Mouse (Mus musculus) midbrain, postnatal 0 days (tissue): ENCODE measurements around the gene Rundc1. TPM values are rescaled to one million over a fixed set of nuclear protein-coding genes. Genes with fewer than 3 reads are reported as not detected.
A peak's percentile ranks its signal among the peaks of the same experiment; 100 is the strongest.
"Not testable (repeated sequence)": the region's sequence is repeated elsewhere in the genome, so short reads cannot be mapped to it uniquely, and the experiment has no call there.

Experiments used
- ATAC-seq: fragments of 200-750 bp; cut with Nextera tagmentation; 2 replicates; pipeline ENCODE4 v1.8.0; 2017; ENCODE audit warnings: moderate number of reproducible peaks, mild to moderate bottlenecking, moderate TSS enrichment, moderate library complexity; ENCODE audit not compliant: low FRiP score
- DNase-seq: peaks from one replicate; pipeline ENCODE4 v3.0.0-alpha.2; 2015; ENCODE audit warnings: low spot score
- H3K27ac ChIP-seq: fragments of 300-500 bp; sonication (generic); 2 replicates; pipeline ENCODE4 v1.5.1; 2014; ENCODE audit warnings: low read depth, mild to moderate bottlenecking, low read length, mixed read lengths
- H3K27me3 ChIP-seq: fragments of 300-500 bp; sonication (generic); 2 replicates; pipeline ENCODE4 v1.6.1; 2014; ENCODE audit warnings: low read length, control low read depth, mixed read lengths; ENCODE audit not compliant: insufficient read depth
- H3K36me3 ChIP-seq: fragments of 300-500 bp; sonication (generic); 2 replicates; pipeline ENCODE4 v1.6.1; 2014; ENCODE audit warnings: low read length, control low read depth, mixed read lengths; ENCODE audit not compliant: insufficient read depth
- H3K4me1 ChIP-seq: fragments of 300-500 bp; sonication (generic); 2 replicates; pipeline ENCODE4 v1.6.1; 2014; ENCODE audit warnings: mild to moderate bottlenecking, control low read depth, antibody characterized with exemption, low read length, mixed read lengths; ENCODE audit not compliant: insufficient read depth
- H3K4me2 ChIP-seq: fragments of 300-500 bp; sonication (generic); 2 replicates; pipeline ENCODE4 v1.6.1; 2014; ENCODE audit warnings: low read depth, mild to moderate bottlenecking, low read length, mixed read lengths; ENCODE audit not compliant: poor library complexity, severe bottlenecking
- H3K4me3 ChIP-seq: fragments of 300-500 bp; sonication (generic); 2 replicates; pipeline ENCODE4 v1.5.1; 2014; ENCODE audit warnings: low read depth, mild to moderate bottlenecking, low read length, moderate library complexity
- H3K9ac ChIP-seq: fragments of 300-500 bp; sonication (generic); replicated peaks from 2 replicates; pipeline ENCODE4 v1.6.1; 2014; ENCODE audit warnings: mild to moderate bottlenecking, low read length, moderate library complexity, mixed read lengths; ENCODE audit not compliant: poor library complexity, severe bottlenecking
- H3K9me3 ChIP-seq: fragments of 300-500 bp; sonication (generic); 2 replicates; pipeline ENCODE4 v1.6.1; 2016; ENCODE audit warnings: low read length, control low read depth
- CTCF ChIP-seq: IDR thresholded peaks from 2 replicates; pipeline ENCODE4 v1.5.1; 2016; ENCODE audit warnings: antibody characterized with exemption, mild to moderate bottlenecking
- WGBS: fragments of 180-500 bp; shearing (Covaris S2); extraction: QIAGEN DNeasy Blood & Tissue Kit; methylation state at CpG from one replicate; pipeline ENCODE4 v1.1.7; 2014; 5-methylcytosine and 5-hydroxymethylcytosine counted together
- polyA plus RNA-seq: library from polyadenylated mRNA; unstranded; fragments of >200 nt; fragmentation: Nextera tagmentation; extraction: Ambion mirVana; gene quantifications from 2 replicates; pipeline ENCODE4 v1.2.1, GENCODE M21; 2015
- total RNA-seq: library from RNA; depleted of rRNA; stranded (reverse); fragments of >200 nt; gene quantifications from 2 replicates; pipeline ENCODE4 v1.2.3, GENCODE M21; 2014

Rundc1 gene
- total and polyA plus RNA-seq, 2 experiments from 2014 or later = 12.9 to 24.2 TPM

- no peak for TF ChIP-seq CTCF
- 67% methylated on average over 7 of the region's 7 CpGs for WGBS
- DNase-seq = peak; percentile 47
Observed at GRCm38 (mm10) chr11:101472336-101472735, 47.5 kb downstream of the Rundc1 start.

GRCm38 (mm10) chr11:101473686-101474085 lies 48.8 kb downstream of the Rundc1 start:
- not testable (repeated sequence) for H3K27ac ChIP-seq, H3K4me1 ChIP-seq, H3K9me3 ChIP-seq, DNase-seq, H3K27me3 ChIP-seq, H3K36me3 ChIP-seq, ATAC-seq, H3K9ac ChIP-seq, H3K4me2 ChIP-seq, H3K4me3 ChIP-seq
- WGBS = 82% methylated on average over 1 of the region's 1 CpGs

More at GRCm38 (mm10) chr11:101472336-101472735, 47.5 kb downstream of the Rundc1 start:
- Histone ChIP-seq H3K27me3 (no peaks in the 10 kb centered on the region), H3K9ac (no peak overlapping the region), H3K4me2 (no peak overlapping the region), H3K4me3 (no peak overlapping the region), H3K27ac (no peak overlapping the region), H3K36me3 (peaks cover 7% of the 10 kb centered on the region; the same call in 1 of the 2 replicates), H3K9me3 (no peaks in the 10 kb centered on the region), H3K4me1 (no peaks in the 10 kb centered on the region)
- ATAC-seq = no peak

GRCm38 (mm10) chr11:101474298-101474697 lies 49.4 kb downstream of the Rundc1 start:
- H3K36me3 ChIP-seq = peaks cover 7% of the 10 kb centered on the region; the same call in 1 of the 2 replicates
- 65% methylated on average over 5 of the region's 5 CpGs for WGBS
- no peaks in the 10 kb centered on the region for H3K27me3 ChIP-seq
- no peak overlapping the region for H3K4me3 ChIP-seq
- no peak overlapping the region for H3K27ac ChIP-seq
- H3K9ac ChIP-seq = no peak overlapping the region
- 0 out of 2 replicates have a peak, but pooled peaks cover 2% of the 10 kb centered on the region for H3K4me1 ChIP-seq
- ATAC-seq (no peak), DNase-seq (no peak)
- no peak overlapping the region for H3K4me2 ChIP-seq
- no peak for TF ChIP-seq CTCF
- no peaks in the 10 kb centered on the region for H3K9me3 ChIP-seq

GRCm38 (mm10) chr11:101476361-101476760 lies 51.5 kb downstream of the Rundc1 start:
- ATAC-seq, H3K9ac ChIP-seq, H3K4me2 ChIP-seq, H3K9me3 ChIP-seq, H3K4me3 ChIP-seq, H3K27ac ChIP-seq, DNase-seq, H3K36me3 ChIP-seq, H3K4me1 ChIP-seq, H3K27me3 ChIP-seq: not testable (repeated sequence)
- WGBS = 73% methylated on average over 4 of the region's 4 CpGs

GRCm38 (mm10) chr11:101477194-101477551 lies 52.3 kb downstream of the Rundc1 start:
- Histone ChIP-seq H3K27me3 (no peaks in the 10 kb centered on the region), H3K4me3 (no peak overlapping the region), H3K4me1 (0 out of 2 replicates have a peak, but pooled peaks cover 2% of the 10 kb centered on the region), H3K9ac (no peak overlapping the region), H3K9me3 (no peaks in the 10 kb centered on the region), H3K4me2 (no peak overlapping the region), H3K27ac (no peak overlapping the region), H3K36me3 (0 out of 2 replicates have a peak, but pooled peaks cover under 1% of the 10 kb centered on the region)
- DNase-seq (peak; percentile 90), ATAC-seq (peak; percentile 55; the same call in 1 of the 2 replicates)
- WGBS = 0% methylated on average over 4 of the region's 4 CpGs
- TF ChIP-seq CTCF = no peak

GRCm38 (mm10) chr11:101477552-101478211 lies 52.8 kb downstream of the Rundc1 start:
- Histone ChIP-seq H3K27me3 (no peaks in the 10 kb centered on the region), H3K4me2 (no peak overlapping the region), H3K4me3 (no peak overlapping the region), H3K9ac (no peak overlapping the region), H3K27ac (no peak overlapping the region), H3K9me3 (no peaks in the 10 kb centered on the region), H3K4me1 (0 out of 2 replicates have a peak, but pooled peaks cover 2% of the 10 kb centered on the region), H3K36me3 (no peaks in the 10 kb centered on the region)
- 26% methylated on average over 10 of the region's 10 CpGs for WGBS
- ATAC-seq (peak; percentile 62), DNase-seq (peak; percentile 90)
- TF ChIP-seq CTCF = no peak
